15 mouse cellular contexts compared by ENCODE assay signal in the genomic region with DNA sequence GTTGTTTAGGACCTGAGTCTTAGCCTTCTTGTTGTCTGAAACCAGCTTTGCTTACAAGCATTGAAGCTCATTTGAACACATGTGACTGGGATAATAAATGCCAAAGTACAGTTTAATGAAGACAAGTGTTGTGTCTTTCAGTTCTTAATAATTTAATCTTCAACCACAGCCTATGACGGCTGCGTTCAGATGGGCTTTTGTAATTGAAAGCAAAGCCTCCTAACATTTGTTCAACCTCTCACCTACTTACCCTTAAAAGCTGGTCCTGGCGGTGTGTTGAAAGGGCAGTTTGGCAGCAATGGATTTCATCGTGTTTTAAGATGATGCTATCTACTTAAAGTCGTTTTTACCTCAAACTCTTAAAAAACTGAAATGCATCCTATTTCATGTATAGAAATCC. TPM values are rescaled to one million over a fixed set of nuclear protein-coding genes. Genes with fewer than 3 reads are reported as not detected.
"Had no signal": no experiment of that assay in that cellular context is flagged by ENCODE, and none has a peak within 500 bp of the region (broad histone marks: within the 10 kb centered on the region; RNA-seq: fewer than 3 reads in every experiment).

No protein-coding gene starts in this region.

- H3K27me3 ChIP-seq: liver, embryonic 13.5 days had no signal

- H3K4me3 ChIP-seq: layer of hippocampus, adult 2 months; left cerebral cortex, adult 2 months; liver, embryonic 13.5 days had no signal

- DNase-seq: layer of hippocampus, adult 9-11 months; liver, embryonic 13.5 days; lung, embryonic 14.5 days; lung, postnatal 10 days; lung, postnatal 4 days; midbrain, embryonic 14.5 days; thymus, adult 2 months; thymus, postnatal 14 days; thymus, postnatal 4 days had no signal

- H3K27ac ChIP-seq: hindbrain, postnatal 0 days; layer of hippocampus, adult 2 months; left cerebral cortex, adult 2 months had no signal

- ATAC-seq: hindbrain, postnatal 0 days; inflammation-experienced regulatory T-cells, adult 6 months; intestine, embryonic 16.5 days had no signal

- H3K9me3 ChIP-seq: liver, embryonic 13.5 days had no signal

- H3K9ac ChIP-seq: liver, embryonic 13.5 days; lung, embryonic 14.5 days had no signal

- H3K4me2 ChIP-seq: liver, embryonic 13.5 days; lung, embryonic 14.5 days; midbrain, embryonic 11.5 days had no signal

RNA-seq across cellular contexts. Expression of a gene that starts 18.7 kb away (rescaled TPM):
- polyA plus RNA-seq: inflammation-experienced regulatory T-cells, adult 6 months had no signal
